Mouse (Mus musculus): ENCODE results near the gene Mesp1.

DNA sequence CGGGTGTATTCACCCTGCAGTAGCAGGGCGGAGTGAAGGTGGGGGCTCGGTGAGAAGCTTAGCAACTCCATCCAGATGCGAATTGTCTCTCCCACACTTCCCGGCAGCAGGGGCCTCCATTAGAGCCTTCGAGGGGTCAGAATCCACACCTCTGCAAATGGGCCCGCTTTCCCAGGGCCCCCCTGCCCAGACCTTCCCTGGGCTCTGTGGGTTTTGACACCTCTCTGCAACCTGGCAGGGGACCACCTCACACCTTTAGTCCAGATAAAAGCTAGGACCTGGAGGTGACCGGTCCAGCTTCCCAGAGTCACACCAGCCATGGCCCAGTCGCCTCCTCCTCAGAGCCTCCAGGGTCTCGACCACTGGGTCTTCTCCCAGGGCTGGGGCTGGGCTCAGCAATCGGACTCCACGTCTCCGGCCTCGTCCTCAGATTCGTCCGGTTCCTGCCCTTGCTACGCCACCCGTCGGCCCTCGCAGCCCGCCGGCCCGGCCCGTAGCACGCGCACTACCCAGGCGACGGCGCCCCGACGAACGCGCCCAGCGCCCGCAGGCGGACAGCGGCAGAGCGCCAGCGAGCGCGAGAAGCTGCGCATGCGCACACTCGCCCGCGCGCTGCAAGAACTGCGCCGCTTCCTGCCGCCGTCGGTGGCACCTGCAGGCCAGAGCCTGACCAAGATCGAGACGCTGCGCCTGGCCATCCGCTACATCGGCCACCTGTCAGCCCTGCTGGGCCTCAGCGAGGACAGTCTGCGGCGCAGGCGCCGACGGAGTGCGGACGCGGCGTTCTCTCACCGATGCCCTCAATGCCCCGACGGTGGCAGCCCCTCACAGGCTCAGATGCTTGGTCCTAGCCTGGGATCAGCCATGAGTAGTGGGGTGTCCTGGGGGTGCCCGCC, 17.3 kb upstream of the Mesp1 start, which contains the start of gene Mesp2:
- TF ChIP-seq CTCF (IDR thresholded peaks at IDR 0.05; ENCODE audit: control insufficient read depth, insufficient read depth, insufficient read length): no peak
- no peak for TF ChIP-seq CEBPB (IDR thresholded peaks at IDR 0.05; ENCODE audit: low read depth)
- no peak for TF ChIP-seq MAX (IDR thresholded peaks at IDR 0.05)

Data from C2C12 (cell line).